Mouse (Mus musculus): Measurements from ENCODE around the gene Chmp6. TPM values are rescaled to one million over a fixed set of nuclear protein-coding genes. Genes with fewer than 3 reads are reported as not detected.
A peak's percentile ranks its signal among the peaks of the same experiment; 100 is the strongest.

The Chmp6 gene
- polyA plus RNA-seq, 1 experiment, result 43.9 TPM

GRCm38 (mm10) chr11:119919432-119919831 lies 6.2 kb downstream of the Chmp6 start:
- TF ChIP-seq POLR2A (IDR thresholded peaks at IDR 0.05; ENCODE audit: borderline replicate concordance, insufficient read depth, low read length), result no peak
- no peak for TF ChIP-seq CTCF (IDR thresholded peaks at IDR 0.05; ENCODE audit: borderline replicate concordance, insufficient read depth, low read depth, low read length)
- no peaks in the 10 kb centered on the region for H3K27me3 ChIP-seq (ENCODE audit: control insufficient read depth, insufficient read depth, low read length)
- H3K27ac ChIP-seq (ENCODE audit: insufficient read depth, low read length), result no peak overlapping the region
- DNase-seq, result no peak
- H3K4me3 ChIP-seq (replicated peaks; ENCODE audit: insufficient read depth, low read depth, low read length), result no peak overlapping the region
- peaks cover 12% of the 10 kb centered on the region; the same call in 1 of the 2 replicates for H3K4me1 ChIP-seq (ENCODE audit: control insufficient read depth, insufficient read depth, low read length)
- WGBS, result 96% methylated on average over 4 of the region's 4 CpGs

DNA sequence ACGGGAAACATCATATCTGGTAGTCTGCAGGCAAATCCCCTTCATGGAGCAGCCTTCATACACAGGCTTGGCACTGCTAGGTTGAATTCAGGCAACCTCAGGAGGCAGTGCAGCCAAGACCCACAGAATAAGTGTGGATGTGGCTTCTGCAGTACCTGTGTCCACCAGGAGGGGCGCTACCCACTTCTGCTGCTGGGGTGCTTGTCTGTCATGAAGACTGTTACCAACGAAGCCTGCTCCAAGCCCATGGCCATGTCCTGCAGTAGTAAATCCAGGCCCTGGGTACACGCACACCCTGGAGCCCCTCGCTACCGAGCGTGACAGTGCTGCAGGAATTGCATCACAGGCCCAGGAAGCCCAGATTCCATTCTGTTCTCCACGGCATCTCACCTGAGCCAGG lies 6.7 kb downstream of the Chmp6 start:
- TF ChIP-seq CTCF (IDR thresholded peaks at IDR 0.05; ENCODE audit: borderline replicate concordance, insufficient read depth, low read depth, low read length) (peak; percentile 85), POLR2A (IDR thresholded peaks at IDR 0.05; ENCODE audit: borderline replicate concordance, insufficient read depth, low read length) (no peak)
- peak; percentile 60 to 75 for DNase-seq
- H3K27me3 ChIP-seq (ENCODE audit: control insufficient read depth, insufficient read depth, low read length), result no peaks in the 10 kb centered on the region
- WGBS, result 67% methylated on average over 8 of the region's 8 CpGs
- H3K27ac ChIP-seq (ENCODE audit: insufficient read depth, low read length), result no peak overlapping the region
- H3K4me1 ChIP-seq (ENCODE audit: control insufficient read depth, insufficient read depth, low read length), result peaks cover 7% of the 10 kb centered on the region; the same call in 1 of the 2 replicates
- H3K4me3 ChIP-seq (replicated peaks; ENCODE audit: insufficient read depth, low read depth, low read length), result no peak overlapping the region

GRCm38 (mm10) chr11:119920668-119921067 lies 7.4 kb downstream of the Chmp6 start:
- H3K27ac ChIP-seq (ENCODE audit: insufficient read depth, low read length), result no peak overlapping the region
- WGBS, result 63% methylated on average over 5 of the region's 5 CpGs
- H3K4me3 ChIP-seq (replicated peaks; ENCODE audit: insufficient read depth, low read depth, low read length), result no peak overlapping the region
- H3K4me1 ChIP-seq (ENCODE audit: control insufficient read depth, insufficient read depth, low read length), result 0 out of 2 replicates have a peak, but pooled peaks cover 2% of the 10 kb centered on the region
- no peak for DNase-seq
- no peaks in the 10 kb centered on the region for H3K27me3 ChIP-seq (ENCODE audit: control insufficient read depth, insufficient read depth, low read length)
- TF ChIP-seq CTCF (IDR thresholded peaks at IDR 0.05; ENCODE audit: borderline replicate concordance, insufficient read depth, low read depth, low read length) (no peak), POLR2A (IDR thresholded peaks at IDR 0.05; ENCODE audit: borderline replicate concordance, insufficient read depth, low read length) (no peak)

DNA sequence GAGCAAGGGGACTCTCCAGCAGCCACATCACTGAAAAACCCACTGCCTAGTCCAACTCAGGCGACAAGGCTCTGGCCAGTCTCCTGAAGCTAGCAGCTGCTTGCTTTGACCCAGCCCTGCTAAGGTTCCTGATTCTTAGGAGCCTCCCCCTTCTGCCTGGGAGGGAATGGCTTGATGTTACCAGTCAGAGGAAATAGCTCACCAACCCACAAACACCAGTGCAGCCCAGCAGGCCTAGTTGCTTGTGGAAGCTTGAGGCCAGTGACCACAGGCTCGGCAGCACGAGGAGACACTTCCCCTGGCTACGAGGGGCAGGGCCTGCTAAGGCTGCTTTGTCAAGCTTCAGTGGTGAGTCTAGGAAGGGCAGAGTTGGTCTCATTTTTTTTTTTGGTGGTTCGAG lies 11.9 kb downstream of the Chmp6 start:
- H3K27ac ChIP-seq (ENCODE audit: insufficient read depth, low read length), result no peak overlapping the region
- TF ChIP-seq CTCF (IDR thresholded peaks at IDR 0.05; ENCODE audit: borderline replicate concordance, insufficient read depth, low read depth, low read length), result no peak
- TF ChIP-seq POLR2A (IDR thresholded peaks at IDR 0.05; ENCODE audit: borderline replicate concordance, insufficient read depth, low read length), result no peak
- DNase-seq, result no peak
- 88% methylated on average over 5 of the region's 5 CpGs for WGBS
- no peaks in the 10 kb centered on the region for H3K27me3 ChIP-seq (ENCODE audit: control insufficient read depth, insufficient read depth, low read length)
- no peak overlapping the region for H3K4me3 ChIP-seq (replicated peaks; ENCODE audit: insufficient read depth, low read depth, low read length)
- peaks cover 10% of the 10 kb centered on the region for H3K4me1 ChIP-seq (ENCODE audit: control insufficient read depth, insufficient read depth, low read length)

GRCm38 (mm10) chr11:119926762-119927161 lies 13.5 kb downstream of the Chmp6 start:
- Histone ChIP-seq H3K27me3 (ENCODE audit: control insufficient read depth, insufficient read depth, low read length) (no peaks in the 10 kb centered on the region), H3K4me3 (replicated peaks; ENCODE audit: insufficient read depth, low read depth, low read length) (no peak overlapping the region), H3K4me1 (ENCODE audit: control insufficient read depth, insufficient read depth, low read length) (peaks cover 11% of the 10 kb centered on the region), H3K27ac (ENCODE audit: insufficient read depth, low read length) (no peak overlapping the region)
- peak; percentile 35 to 52 for DNase-seq
- 10% methylated on average over 5 of the region's 5 CpGs for WGBS
- TF ChIP-seq POLR2A (IDR thresholded peaks at IDR 0.05; ENCODE audit: borderline replicate concordance, insufficient read depth, low read length), result no peak
- peak; percentile 41; the same call in 1 of the 2 replicates for TF ChIP-seq CTCF (IDR thresholded peaks at IDR 0.05; ENCODE audit: borderline replicate concordance, insufficient read depth, low read depth, low read length)

DNA sequence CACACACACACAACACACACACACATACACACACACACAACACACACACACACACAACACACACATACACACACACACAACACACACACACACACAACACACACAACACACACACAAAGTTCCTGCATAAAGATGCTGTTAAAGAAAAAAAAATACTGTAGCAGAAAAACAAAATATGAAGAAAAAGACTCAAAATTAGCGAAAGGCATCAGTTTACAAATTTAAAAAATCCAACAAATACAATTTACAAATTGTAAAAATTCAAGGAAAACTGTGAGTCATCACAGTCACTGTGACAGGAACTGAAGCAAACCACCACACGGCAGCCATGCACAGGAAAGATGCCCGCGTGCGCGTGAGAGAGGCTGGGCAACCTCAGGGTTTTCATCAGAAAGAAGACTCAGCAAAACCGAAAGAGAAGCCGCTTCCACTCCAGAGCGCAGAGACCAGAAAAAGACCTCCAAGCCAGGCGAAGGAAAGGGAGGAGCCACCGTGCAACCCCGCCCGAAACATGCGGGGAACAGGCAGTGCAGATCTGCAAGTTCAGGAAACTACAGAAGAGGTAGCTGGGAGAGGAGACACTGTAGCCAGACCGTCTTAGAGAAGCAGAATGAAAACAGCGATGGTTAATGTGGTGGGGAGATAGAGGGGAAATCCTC lies 14.9 kb downstream of the Chmp6 start:
- 79% methylated on average over 16 of the region's 16 CpGs for WGBS
- no peaks in the 10 kb centered on the region for H3K27me3 ChIP-seq (ENCODE audit: control insufficient read depth, insufficient read depth, low read length)
- H3K27ac ChIP-seq (ENCODE audit: insufficient read depth, low read length), result no peak overlapping the region
- peaks cover 19% of the 10 kb centered on the region for H3K4me1 ChIP-seq (ENCODE audit: control insufficient read depth, insufficient read depth, low read length)
- TF ChIP-seq POLR2A (IDR thresholded peaks at IDR 0.05; ENCODE audit: borderline replicate concordance, insufficient read depth, low read length), result no peak
- TF ChIP-seq CTCF (IDR thresholded peaks at IDR 0.05; ENCODE audit: borderline replicate concordance, insufficient read depth, low read depth, low read length), result no peak
- DNase-seq, result no peak
- no peak overlapping the region for H3K4me3 ChIP-seq (replicated peaks; ENCODE audit: insufficient read depth, low read depth, low read length)

DNA sequence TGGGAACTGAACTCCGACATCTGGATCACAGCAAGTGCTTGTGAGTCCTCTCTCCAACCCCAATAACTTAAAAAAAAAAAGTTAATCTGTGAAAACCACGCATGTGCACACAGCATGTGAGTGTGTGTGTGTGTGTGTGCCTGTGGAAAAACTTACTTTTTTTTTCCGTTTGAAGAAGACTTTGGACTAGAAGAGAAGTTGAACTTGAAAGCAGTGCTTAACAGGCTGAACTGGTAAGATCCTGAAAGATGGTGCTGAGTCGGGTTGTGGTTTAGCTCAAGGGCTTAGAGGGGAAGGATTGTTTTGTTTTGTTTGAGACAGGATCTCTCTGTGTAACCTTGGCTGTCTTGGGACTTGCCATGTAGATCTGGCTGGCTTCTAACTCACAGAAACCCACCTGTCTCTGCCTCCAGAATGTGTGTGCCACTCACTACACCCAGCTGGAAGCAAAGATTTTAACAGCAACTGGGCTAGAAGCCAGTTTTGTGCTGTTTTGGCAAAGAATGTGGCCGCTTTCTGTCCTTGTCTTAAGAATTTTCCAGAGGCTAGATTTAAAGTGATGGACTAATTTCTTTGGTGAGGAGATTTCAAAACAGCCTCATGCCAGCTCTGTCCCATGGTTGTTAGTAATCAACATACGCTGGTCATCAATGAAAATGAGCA lies 16.5 kb downstream of the Chmp6 start:
- 84% methylated on average over 6 of the region's 6 CpGs for WGBS
- Histone ChIP-seq H3K27me3 (ENCODE audit: control insufficient read depth, insufficient read depth, low read length) (no peaks in the 10 kb centered on the region), H3K4me3 (replicated peaks; ENCODE audit: insufficient read depth, low read depth, low read length) (no peak overlapping the region), H3K4me1 (ENCODE audit: control insufficient read depth, insufficient read depth, low read length) (peaks cover 27% of the 10 kb centered on the region), H3K27ac (ENCODE audit: insufficient read depth, low read length) (no peak overlapping the region)
- no peak for DNase-seq
- TF ChIP-seq CTCF (IDR thresholded peaks at IDR 0.05; ENCODE audit: borderline replicate concordance, insufficient read depth, low read depth, low read length) (no peak), POLR2A (IDR thresholded peaks at IDR 0.05; ENCODE audit: borderline replicate concordance, insufficient read depth, low read length) (no peak)

GRCm38 (mm10) chr11:119931809-119932208 lies 18.6 kb downstream of the Chmp6 start:
- Histone ChIP-seq H3K27me3 (ENCODE audit: control insufficient read depth, insufficient read depth, low read length) (no peaks in the 10 kb centered on the region), H3K27ac (ENCODE audit: insufficient read depth, low read length) (no peak overlapping the region), H3K4me3 (replicated peaks; ENCODE audit: insufficient read depth, low read depth, low read length) (no peak overlapping the region), H3K4me1 (ENCODE audit: control insufficient read depth, insufficient read depth, low read length) (peaks cover 29% of the 10 kb centered on the region)
- WGBS, result 7% methylated on average over 10 of the region's 10 CpGs
- TF ChIP-seq POLR2A (IDR thresholded peaks at IDR 0.05; ENCODE audit: borderline replicate concordance, insufficient read depth, low read length) (no peak), CTCF (IDR thresholded peaks at IDR 0.05; ENCODE audit: borderline replicate concordance, insufficient read depth, low read depth, low read length) (no peak)
- no peak for DNase-seq
